Mouse (Mus musculus) gastrocnemius, postnatal 25 days (tissue): ENCODE measurements around the gene Nap1l1. TPM values are rescaled to one million over a fixed set of nuclear protein-coding genes. Genes with fewer than 3 reads are reported as not detected.

Source experiments
- DNase-seq: peaks from one replicate; pipeline ENCODE4 v3.0.0; 2022
- total RNA-seq, 2 experiments: library from RNA; stranded (reverse); gene quantifications; 1 replicate in 1 of 2; 2 replicates in 1 of 2; pipeline ENCODE4 v1.2.3; 2021

Gene Nap1l1
- total RNA-seq, 2 experiments from 2014 or later = 44.2 to 52.7 TPM

GRCm38 (mm10) chr10:111515071-111516010 lies 42.3 kb downstream of the Nap1l1 start:
- no peak for DNase-seq

DNA sequence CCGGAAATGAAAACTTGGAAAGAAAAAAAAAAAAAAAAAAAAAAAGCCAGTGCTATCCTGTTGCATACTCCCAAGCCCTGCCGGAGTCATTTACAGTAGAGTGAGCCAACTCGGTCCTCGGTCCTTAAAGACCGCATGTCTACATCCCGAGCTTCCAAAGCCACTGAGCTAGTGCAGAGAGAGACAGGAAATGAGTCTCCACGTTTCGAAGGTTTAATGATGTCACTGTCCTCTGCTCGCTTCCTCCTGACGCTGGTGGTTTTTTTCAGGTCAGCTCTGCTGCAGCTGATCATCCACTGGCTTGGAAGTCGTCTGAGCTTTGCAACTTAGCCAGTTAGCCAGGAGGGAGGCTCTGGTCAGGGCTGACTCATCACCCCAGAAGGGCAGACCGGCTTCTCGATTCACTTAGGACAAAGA lies 43.2 kb downstream of the Nap1l1 start:
- peak; percentile 65 for DNase-seq

DNA sequence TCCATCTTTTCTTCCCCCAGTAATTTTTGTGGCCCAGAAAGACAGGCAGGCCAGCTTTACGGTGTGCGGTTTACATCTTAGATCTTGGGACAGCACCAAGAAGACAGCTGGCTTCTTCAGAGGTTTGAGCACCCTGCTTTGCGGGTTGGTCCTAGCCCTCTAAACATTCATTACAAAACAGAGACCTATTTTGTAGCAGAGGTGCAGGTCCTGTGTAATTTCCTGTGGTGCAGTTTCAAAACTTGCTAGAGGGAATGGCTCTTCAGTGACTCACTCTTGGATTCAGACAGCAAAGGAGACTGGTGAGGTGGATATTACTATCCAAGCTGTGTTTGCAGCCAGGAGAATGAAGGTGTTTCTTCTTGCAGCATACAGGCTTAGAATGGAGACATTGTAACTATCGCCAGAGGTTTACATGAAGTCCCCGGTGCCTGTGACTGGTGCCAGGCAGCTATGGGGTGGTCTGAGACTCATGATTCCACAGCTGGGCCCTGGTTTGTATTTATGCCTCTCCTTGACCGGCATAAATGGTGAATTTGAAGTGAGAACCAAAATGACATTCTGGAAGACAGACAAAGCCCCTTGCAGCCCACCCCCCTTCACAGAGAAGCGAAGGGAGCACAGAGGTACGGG lies 43.9 kb downstream of the Nap1l1 start:
- no peak for DNase-seq

DNA sequence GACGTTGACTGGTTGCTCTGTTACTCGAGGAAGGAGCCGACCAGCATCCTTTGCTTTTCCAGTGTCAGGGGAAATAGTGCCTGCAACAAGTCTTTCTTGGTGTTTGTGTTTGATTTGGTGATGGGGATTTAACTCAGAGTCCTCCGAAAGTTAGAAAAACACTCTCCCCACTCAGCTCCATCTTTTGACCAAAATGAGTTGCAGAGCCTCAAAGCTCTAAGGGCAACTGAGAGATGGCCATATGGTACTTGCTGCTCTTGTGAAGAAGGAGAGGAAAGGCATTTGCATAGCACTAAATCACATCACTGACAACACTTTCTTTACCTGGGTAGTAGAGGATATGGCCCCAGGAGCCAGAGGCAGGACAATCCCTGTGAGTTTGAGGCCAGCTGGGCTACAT lies 45.3 kb downstream of the Nap1l1 start:
- no peak for DNase-seq

DNA sequence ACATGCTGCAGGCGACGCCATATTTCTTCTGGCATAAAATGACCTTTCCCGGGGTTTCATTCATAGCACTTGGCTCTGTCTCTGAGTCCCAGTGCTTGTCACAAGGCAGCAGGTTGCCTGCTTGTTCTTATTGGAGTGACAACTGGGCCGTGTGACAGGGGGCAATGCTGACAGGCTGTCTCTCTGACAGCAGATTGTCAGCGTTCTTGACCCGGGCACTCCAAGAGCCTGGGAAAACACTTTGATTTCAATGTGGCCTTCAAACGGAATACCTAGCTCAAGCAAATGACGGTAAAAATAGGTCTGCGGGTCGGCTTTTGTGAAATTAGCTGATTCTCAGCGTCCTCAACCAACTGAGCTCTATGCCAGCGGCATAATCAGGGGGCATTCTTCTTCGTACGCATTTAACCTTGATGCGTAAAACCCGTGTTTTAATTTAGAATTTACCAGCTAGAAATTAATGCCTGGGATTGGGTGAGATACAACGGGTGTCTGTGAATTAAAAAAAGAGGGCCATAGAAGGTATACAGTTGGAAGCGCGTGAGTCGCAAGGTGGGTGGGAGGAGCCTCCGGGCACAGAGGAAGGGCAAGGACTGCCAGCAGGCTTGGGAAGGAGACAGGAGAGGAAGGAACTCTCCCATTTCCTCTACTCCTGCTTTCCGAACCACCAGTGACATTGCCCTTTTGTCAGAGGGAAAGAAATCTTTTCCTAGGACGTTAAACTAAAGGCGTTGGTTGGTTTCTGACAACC lies 46.8 kb downstream of the Nap1l1 start:
- no peak for DNase-seq

DNA sequence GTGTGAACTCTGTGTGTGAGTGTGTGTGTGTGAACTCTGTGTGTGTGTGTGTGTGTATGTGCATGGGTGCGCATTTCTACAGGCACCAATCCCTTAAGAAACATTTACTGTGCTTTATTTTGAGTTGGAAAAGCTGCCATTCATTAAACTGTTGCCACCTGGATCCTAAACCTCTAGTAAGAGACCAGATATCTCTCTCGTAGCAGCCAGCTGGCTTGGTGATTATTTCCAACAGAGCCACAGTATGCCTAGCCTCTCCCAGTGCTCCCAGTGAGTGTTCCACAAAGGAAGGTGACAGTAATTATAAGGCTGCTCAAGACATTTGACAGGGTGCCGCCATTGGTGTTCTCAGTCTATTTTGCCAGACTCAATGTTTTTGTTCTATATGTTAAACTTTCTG lies 47.6 kb downstream of the Nap1l1 start:
- no peak for DNase-seq

GRCm38 (mm10) chr10:111521636-111522035 lies 48.6 kb downstream of the Nap1l1 start:
- no peak for DNase-seq

DNA sequence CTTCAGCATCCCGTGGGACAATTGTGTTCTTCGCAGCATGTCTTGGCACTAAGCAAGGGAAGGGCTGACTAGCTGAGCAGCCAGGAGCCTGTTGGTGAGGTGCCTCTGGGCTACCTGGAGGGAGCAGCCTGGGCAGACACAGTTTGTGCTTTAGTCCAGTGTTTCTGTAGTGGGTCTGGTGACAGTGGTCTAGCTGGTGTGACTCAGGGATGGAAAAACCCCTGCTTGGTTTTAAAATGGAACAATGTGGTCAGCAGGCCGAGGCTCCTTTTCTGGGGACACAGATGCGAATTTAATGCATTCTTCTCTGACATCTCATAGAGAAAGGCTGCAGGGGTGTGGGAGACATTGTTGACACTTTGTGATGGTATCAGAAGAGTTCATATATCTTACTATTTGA lies 49.2 kb downstream of the Nap1l1 start:
- no peak for DNase-seq

GRCm38 (mm10) chr10:111523894-111524293 lies 50.9 kb downstream of the Nap1l1 start:
- no peak for DNase-seq

DNA sequence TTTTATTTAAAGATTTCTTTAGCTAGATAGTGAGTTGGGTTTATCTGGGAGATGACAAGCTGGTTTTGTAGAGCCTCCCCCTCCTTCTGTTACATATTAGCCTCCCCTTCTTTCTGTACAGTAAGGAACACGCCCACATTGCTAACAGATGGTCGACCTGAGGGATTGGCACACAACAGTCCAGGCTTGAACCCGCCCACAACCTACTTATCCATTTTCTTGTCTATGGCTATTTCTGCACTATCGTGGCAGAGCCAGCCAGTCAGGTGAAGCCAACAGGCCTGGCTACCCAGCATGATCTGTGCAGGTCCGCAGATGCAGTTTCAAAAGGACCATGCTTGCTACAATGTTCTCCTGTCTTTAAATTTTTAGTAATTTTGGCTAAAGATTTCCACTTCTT lies 54.0 kb downstream of the Nap1l1 start:
- no peak for DNase-seq

GRCm38 (mm10) chr10:111527613-111528012 lies 54.6 kb downstream of the Nap1l1 start:
- no peak for DNase-seq

- no peak for DNase-seq
These were observed 55.3 kb downstream of the Nap1l1 start for GRCm38 (mm10) chr10:111528283-111528682.

DNA sequence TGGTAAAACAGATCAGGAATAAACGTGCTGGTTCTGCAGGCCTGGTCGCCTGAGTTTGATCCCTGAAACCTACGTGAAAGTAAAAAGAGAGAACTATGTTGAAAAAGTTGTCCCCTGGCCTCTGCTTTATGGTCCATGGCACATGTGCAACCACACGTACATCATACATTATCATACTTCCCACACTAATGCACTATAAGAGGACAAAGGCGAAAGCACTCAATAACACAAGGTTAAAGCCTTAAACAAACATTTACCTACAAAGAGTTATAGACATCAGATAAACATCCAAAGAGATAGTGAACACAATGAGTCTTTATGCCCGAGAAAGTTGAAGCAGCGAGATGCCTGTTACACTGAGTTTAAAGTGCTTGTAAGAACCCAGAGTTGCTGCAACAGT lies 57.4 kb downstream of the Nap1l1 start:
- no peak for DNase-seq

DNA sequence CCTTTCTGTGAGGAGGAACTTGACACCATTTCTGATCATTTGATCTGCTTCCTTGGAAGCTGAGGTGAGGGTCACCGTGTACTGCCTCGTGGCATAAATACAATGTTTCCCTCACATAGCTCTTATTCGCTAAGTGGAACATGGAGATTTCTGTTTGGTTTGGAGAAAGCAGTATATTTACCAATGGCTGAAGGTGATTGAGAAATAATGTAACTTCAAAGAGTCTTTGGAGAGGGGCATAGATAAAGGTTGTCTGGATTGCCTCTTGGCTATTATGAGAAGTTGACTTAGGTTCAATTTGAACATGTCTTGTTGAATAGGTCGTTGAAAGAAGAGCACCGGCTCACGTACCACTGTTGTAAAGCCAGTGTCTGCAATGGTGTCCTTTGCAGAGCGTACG lies 61.7 kb downstream of the Nap1l1 start:
- no peak for DNase-seq

GRCm38 (mm10) chr10:111537410-111537809 lies 64.4 kb downstream of the Nap1l1 start:
- no peak for DNase-seq

GRCm38 (mm10) chr10:111539724-111540324 lies 66.8 kb downstream of the Nap1l1 start:
- peak; percentile 29 for DNase-seq

- DNase-seq = no peak
These were observed 67.7 kb downstream of the Nap1l1 start for GRCm38 (mm10) chr10:111540678-111541077.

- DNase-seq = no peak
These were observed 70.1 kb downstream of the Nap1l1 start for GRCm38 (mm10) chr10:111543106-111543505.

DNA sequence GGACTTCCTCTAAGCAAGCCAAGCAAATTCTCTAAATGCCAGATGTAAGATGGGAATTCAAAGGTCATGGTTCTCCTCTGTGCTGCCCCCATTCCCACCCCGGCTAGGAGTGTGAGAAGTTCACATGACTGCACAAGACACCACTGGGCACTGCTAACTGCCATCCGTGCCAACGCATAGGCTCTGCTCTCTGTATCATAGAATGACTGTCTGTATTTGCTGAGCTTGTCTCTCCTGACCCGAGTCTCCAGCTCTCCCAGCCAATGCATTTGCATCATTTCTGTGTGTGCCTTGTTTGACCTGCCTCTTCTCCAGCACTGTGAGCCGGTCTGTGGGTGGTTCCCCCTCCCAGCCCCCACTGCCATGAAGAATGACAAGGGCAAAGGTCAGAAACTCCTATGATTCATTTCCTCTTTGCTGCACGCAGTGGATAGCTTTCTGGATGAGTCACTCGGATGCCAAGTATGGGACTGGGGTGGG lies 70.8 kb downstream of the Nap1l1 start:
- DNase-seq = peak; percentile 16

GRCm38 (mm10) chr10:111544311-111544710 lies 71.3 kb downstream of the Nap1l1 start:
- no peak for DNase-seq

DNA sequence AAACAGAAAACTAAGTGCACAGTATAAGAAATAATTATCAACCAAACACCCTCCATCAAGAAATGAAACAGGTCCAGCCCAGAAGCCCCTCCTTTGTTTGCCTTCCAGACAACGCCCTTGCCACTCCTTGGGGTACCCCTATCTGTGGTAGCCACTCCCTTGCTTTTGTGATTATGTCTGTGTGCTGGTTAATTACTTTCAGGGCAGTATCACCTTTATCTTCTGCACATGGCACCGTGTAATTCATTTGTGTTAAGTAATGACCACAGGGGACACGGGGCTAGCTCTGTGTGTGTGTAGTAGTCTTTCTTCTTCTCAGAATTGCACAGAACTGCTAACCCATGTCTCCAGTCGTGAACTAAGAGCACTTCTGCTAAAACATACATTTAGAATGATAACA lies 72.6 kb downstream of the Nap1l1 start:
- no peak for DNase-seq
